Mouse (Mus musculus): ENCODE data around the gene Dazap1. TPM values are rescaled to one million over a fixed set of nuclear protein-coding genes. Genes with fewer than 3 reads are reported as not detected.

Gene Dazap1
- polyA plus RNA-seq (2014; fragmentation: Illumina TruSeq; extraction: RNeasy Lipid Tissue Mini Kit (QIAGEN cat#74804); ENCODE audit: low read depth, low replicate concordance): 85.8 TPM

DNA sequence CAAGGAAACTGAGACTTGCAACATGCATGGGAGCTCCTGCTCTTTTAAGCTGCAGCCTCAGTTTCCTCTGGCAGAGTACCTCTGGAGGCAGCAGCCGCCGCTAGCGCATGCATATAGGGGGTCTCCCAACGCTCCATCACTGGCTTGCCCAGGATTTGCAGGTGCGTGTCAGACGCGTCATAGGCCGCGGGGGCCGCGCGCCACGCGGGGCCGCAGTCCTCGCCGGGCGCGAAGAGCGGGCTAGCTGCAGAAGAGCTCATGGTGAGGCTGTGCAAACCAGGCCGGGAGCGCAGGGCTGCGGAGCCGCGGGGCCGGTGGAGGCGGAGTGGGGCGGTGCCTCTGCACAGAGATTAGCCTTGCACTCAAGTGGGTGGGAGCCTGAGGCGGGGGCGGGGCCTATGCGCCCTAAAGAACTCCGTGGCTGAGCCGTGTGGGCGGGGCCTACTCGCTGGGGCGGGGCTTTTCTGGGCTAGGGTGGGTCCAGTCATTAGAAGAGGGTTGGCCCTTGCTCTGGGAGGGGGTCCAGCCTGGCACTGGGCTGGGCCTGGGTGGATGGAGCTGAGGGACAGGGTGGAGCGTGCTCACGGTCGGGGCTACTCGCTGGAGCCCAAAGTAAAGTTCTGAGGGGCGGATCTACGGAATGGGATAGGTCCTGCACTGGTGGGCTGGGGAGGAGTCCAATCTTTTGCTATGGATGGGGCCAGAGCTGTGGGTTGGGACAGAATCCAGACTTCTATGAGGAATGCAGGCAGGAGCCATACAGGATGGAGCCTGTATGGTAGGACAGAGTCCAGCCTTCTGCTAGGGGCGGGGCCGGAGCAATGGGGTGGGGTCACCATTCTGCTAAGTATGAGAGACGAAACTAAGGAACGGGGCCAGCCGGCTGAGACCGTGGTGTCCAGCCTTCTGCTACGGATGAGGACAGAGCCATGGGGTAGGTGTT, at the start of gene Dazap1, which contains the start of gene Gamt:
Gene Dazap1, plus strand, starts transcription at position 845 of the 943 bp plus-strand sequence.
Gene Gamt, minus strand, starts transcription at position 371 of the 943 bp plus-strand sequence.

DNA sequence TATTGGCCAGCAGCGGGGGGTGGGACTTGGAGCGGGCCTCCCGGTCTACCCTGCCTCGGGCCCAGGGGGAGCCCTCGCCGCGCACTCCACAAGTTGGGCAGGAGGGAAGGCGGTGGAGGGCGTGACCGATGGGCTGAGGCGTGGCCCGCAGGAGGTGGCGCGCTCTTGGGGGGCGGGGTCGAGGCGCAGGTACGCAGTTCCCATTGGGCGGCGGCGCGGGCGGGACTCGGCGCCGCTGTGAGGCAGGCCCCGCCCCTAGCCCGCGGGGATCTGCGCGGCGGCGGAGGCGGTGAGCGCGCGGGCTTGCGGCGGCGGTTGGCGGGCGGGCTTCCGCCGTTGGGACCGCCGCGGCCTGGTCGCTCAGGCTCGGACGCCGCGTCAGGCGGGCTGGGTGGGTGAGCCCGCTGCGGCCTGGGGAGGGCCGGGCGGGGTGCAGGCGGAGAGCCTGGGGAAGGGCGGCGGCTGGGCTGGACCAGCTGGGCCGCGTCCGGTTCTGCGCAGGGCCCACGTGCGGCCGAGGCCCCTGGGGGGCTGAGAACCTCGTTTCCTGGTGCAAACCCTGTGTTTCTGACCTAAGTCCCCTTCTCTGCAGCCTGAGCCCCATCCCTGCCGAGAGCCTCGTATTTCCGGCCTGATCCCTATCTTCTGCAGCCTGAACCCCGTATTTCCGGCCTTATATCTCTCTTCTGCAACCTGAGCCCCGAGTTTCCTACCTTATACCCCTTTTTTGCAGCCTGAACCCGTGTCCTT, 34.7 kb upstream of the Dazap1 start, which contains the start of gene Mum1:
Gene Mum1, plus strand, starts transcription at position 19 of the 750 bp plus-strand sequence.

DNA sequence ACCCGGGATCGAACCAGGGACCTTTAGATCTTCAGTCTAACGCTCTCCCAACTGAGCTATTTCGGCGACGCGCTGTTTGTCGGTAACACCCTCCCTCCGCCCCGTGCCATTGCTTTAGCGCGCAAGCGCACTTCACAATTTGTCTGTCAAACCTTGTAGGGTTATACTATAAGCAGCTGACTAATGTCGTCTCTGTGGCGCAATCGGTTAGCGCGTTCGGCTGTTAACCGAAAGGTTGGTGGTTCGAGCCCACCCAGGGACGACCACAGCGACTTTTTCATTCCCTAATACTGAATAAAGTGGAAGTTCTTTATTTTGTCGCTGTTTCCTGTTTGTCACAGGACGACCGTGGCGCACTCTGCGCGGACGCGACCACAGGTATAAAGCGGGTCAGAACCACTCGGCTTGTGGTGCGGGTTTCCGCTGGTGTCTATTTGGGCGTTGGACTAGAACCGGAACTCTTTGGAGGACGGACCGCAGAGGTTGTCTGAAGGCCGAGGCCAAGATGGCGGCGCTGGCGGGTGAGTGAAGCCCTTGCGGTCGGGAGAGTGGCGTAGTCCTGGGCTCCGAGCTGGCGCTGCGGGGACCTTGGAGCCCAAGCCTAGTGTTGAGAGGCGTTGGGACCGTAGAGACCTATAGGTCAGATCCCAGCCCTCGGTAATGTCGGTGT, 12.2 kb upstream of the Dazap1 start, which contains the start of gene Ndufs7:
Gene Ndufs7, plus strand, starts transcription at position 151 of the 670 bp plus-strand sequence.

DNA sequence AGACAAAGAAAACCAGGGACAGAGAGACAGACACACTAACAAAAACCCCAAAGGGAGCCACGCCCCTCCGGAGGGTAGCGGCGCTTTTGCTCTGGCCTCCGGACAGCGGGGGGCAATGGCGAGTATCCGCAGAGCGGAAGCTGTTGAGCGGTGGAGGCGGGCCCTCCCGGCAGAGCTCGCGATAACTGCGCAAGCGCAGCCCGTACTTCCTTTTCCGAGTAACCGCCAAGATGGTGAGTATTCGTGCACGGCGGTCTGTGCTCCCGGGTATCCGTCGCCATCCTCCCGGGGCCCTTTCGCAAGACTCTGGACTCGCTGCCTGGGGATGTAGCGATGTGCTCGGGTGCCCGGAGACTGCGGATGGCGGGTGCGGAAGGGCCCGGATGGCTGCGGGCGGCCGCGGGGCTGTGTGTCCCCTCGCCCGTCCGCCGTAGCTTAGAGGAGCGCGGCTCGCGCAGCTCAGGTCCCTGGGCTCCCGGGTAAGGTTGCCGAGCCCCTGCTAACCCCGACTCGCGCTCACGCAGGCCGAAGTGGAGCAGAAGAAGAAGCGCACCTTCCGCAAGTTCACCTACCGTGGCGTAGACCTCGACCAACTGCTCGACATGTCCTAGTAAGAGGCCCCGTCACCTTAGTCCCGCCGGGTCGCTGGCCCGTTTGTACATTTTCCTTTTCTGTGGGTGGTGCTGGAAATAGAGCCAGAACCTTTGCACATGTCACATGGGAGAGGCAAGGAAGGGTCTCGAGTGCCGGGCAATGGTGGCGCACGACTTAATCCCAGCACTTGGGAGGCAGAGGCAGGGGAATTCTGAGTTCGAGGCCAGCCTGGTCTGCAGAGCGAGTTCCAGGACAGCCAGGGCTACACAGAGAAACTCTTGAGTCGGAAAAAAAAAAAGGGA, 31.2 kb downstream of the Dazap1 start, which contains the start of gene Rps15:
Gene Rps15, plus strand, starts transcription at position 203 of the 896 bp plus-strand sequence.

DNA sequence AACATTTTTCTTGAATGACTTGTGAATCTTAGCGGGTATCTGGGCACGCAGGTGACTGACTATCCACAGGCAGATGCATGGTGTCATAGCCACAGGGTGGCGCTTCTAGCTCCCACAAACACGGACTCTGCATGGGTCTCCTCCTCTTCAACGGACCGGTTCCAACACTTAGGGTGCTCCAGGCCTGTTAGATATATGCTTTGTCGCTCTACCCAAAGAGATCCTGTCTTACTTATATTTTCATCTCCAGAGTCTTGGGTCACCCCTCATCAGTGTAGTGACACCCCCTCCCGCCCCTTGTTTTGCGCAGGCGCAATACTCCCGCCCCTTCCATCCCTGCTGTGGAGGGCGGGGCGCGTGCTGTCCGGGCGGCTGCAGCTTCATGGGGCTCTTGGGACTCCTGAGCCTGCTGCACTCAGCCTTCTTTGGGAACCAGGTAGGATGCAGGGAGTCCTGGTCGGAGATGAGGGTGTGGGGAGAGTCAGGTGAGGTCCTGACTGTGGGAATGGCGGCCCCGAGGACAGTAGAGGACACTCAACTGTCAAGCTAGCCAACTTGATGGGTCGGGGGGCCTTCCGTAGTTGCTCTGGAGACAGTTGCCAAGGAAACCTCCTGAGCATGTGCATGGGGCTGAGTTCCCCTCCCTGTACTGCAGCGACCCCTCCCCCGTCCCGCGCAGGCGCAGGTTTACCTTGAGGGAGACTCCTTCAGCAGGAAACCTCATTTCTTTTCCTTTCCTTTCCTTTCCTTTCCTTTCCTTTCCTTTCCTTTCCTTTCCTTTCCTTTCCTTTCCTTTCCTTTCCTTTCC, 34.5 kb downstream of the Dazap1 start, which contains the start of gene Apc2:
Gene Apc2, plus strand, starts transcription at position 360 of the 808 bp plus-strand sequence.

DNA sequence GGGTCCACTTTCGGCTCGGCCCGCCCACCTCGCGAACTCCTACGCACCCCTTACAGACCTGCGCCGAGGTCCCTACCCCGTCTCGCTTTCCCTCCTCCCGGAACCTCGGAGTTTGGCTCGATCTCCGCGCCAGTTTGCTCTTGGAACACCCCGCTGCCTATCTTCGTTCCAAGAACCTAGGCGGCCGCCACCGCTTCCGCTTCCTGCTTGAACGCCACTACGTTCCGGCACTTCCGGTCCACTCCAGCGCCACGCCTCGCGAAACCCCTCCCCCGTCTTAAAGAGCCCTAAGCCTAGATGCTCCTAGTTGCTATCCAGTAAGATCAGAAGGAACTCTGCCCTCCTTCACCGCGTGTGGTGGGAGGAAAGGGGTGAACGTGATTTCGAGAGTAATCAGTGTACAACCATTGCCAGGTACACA, 59.1 kb downstream of the Dazap1 start, which contains the start of gene 2310011J03Rik:
Gene 2310011J03Rik, minus strand, starts transcription at position 198 of the 421 bp plus-strand sequence.

DNA sequence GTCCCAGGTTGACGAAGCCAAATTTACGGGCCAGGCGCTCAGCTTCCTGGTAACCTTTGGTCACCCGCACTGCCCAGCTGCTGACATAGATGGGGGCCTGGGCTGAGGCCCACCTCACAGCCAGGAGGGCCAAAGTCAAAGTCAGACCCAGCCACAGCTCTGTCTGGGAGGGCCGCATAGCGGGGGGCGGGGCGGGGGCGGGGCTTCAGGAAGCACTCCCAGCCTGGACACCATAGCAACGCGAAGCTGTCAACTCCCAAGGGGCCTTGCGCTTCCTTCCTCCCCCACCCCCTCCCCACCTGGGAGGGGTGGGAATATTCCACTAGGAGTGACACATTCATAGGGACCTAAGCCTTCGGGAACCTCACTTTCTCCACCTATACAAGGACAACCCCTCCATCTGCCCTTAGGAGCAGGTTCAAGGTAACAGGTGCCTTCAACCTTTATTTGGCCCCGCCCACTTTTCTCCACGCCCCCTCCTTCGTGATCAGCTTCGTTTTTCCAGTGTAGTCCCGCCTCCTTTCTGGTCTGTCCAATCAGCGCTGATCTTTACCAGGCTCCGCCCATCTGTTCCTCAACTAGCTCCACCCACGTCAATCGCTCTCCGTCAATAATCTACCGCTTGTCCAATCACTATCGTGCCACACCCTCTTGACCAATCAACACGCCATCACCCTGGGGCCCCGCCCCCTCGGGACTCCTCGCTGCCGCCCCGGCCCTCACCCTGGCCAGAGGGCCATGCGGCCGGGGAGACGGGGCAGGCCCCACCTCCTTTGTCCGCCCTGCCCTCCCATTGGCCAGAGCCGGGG, 68.2 kb downstream of the Dazap1 start, which contains the start of the genes Pcsk4 and Reep6:
Gene Pcsk4, minus strand, starts transcription at position 226 of the 809 bp plus-strand sequence.
Gene Reep6, plus strand, starts transcription at position 681 of the 809 bp plus-strand sequence.

Other genes starting within 250 kb of the Dazap1 start
- 13.2 TPM for gene Arhgap45, start 244.8 kb upstream of the Dazap1 start, polyA plus RNA-seq (2014; fragmentation: Illumina TruSeq; extraction: RNeasy Lipid Tissue Mini Kit (QIAGEN cat#74804); ENCODE audit: low read depth, low replicate concordance)
- 65.7 TPM for gene Polr2e, start 221.7 kb upstream of the Dazap1 start, polyA plus RNA-seq (2014; fragmentation: Illumina TruSeq; extraction: RNeasy Lipid Tissue Mini Kit (QIAGEN cat#74804); ENCODE audit: low read depth, low replicate concordance)
- 681 TPM for gene Gpx4, start 214.3 kb upstream of the Dazap1 start, polyA plus RNA-seq (2014; fragmentation: Illumina TruSeq; extraction: RNeasy Lipid Tissue Mini Kit (QIAGEN cat#74804); ENCODE audit: low read depth, low replicate concordance)
- gene Sbno2, start 155.9 kb upstream of the Dazap1 start, polyA plus RNA-seq (2014; fragmentation: Illumina TruSeq; extraction: RNeasy Lipid Tissue Mini Kit (QIAGEN cat#74804); ENCODE audit: low read depth, low replicate concordance): 17.9 TPM
- gene Stk11, start 145.7 kb upstream of the Dazap1 start, polyA plus RNA-seq (2014; fragmentation: Illumina TruSeq; extraction: RNeasy Lipid Tissue Mini Kit (QIAGEN cat#74804); ENCODE audit: low read depth, low replicate concordance): 82.1 TPM
- 268 TPM for gene Atp5d, start 122.9 kb upstream of the Dazap1 start, polyA plus RNA-seq (2014; fragmentation: Illumina TruSeq; extraction: RNeasy Lipid Tissue Mini Kit (QIAGEN cat#74804); ENCODE audit: low read depth, low replicate concordance)
- 29.3 TPM for gene Cbarp, start 120.7 kb upstream of the Dazap1 start, polyA plus RNA-seq (2014; fragmentation: Illumina TruSeq; extraction: RNeasy Lipid Tissue Mini Kit (QIAGEN cat#74804); ENCODE audit: low read depth, low replicate concordance)
- gene Midn, start 113.2 kb upstream of the Dazap1 start, polyA plus RNA-seq (2014; fragmentation: Illumina TruSeq; extraction: RNeasy Lipid Tissue Mini Kit (QIAGEN cat#74804); ENCODE audit: low read depth, low replicate concordance): 28.1 TPM
- 219 TPM for gene Cirbp, start 95.5 kb upstream of the Dazap1 start, polyA plus RNA-seq (2014; fragmentation: Illumina TruSeq; extraction: RNeasy Lipid Tissue Mini Kit (QIAGEN cat#74804); ENCODE audit: low read depth, low replicate concordance)
- 19.9 TPM for gene 1600002K03Rik, start 88.5 kb upstream of the Dazap1 start, polyA plus RNA-seq (2014; fragmentation: Illumina TruSeq; extraction: RNeasy Lipid Tissue Mini Kit (QIAGEN cat#74804); ENCODE audit: low read depth, low replicate concordance)
- gene Efna2, start 82.0 kb upstream of the Dazap1 start, polyA plus RNA-seq (2014; fragmentation: Illumina TruSeq; extraction: RNeasy Lipid Tissue Mini Kit (QIAGEN cat#74804); ENCODE audit: low read depth, low replicate concordance): 1.4 TPM
- gene Mum1, start 35.1 kb upstream of the Dazap1 start, polyA plus RNA-seq (2014; fragmentation: Illumina TruSeq; extraction: RNeasy Lipid Tissue Mini Kit (QIAGEN cat#74804); ENCODE audit: low read depth, low replicate concordance): 56.7 TPM
- 123 TPM for gene Ndufs7, start 12.4 kb upstream of the Dazap1 start, polyA plus RNA-seq (2014; fragmentation: Illumina TruSeq; extraction: RNeasy Lipid Tissue Mini Kit (QIAGEN cat#74804); ENCODE audit: low read depth, low replicate concordance)
- 196 TPM for gene Gamt, start 474 bp upstream of the Dazap1 start, polyA plus RNA-seq (2014; fragmentation: Illumina TruSeq; extraction: RNeasy Lipid Tissue Mini Kit (QIAGEN cat#74804); ENCODE audit: low read depth, low replicate concordance)
- 1,679 TPM for gene Rps15, start 31.0 kb downstream of the Dazap1 start, polyA plus RNA-seq (2014; fragmentation: Illumina TruSeq; extraction: RNeasy Lipid Tissue Mini Kit (QIAGEN cat#74804); ENCODE audit: low read depth, low replicate concordance)
- 0.71 TPM for gene Apc2, start 34.5 kb downstream of the Dazap1 start, polyA plus RNA-seq (2014; fragmentation: Illumina TruSeq; extraction: RNeasy Lipid Tissue Mini Kit (QIAGEN cat#74804); ENCODE audit: low read depth, low replicate concordance)
- gene 2310011J03Rik, start 59.1 kb downstream of the Dazap1 start, polyA plus RNA-seq (2014; fragmentation: Illumina TruSeq; extraction: RNeasy Lipid Tissue Mini Kit (QIAGEN cat#74804); ENCODE audit: low read depth, low replicate concordance): 32.7 TPM
- 5.3 TPM for gene Pcsk4, start 68.0 kb downstream of the Dazap1 start, polyA plus RNA-seq (2014; fragmentation: Illumina TruSeq; extraction: RNeasy Lipid Tissue Mini Kit (QIAGEN cat#74804); ENCODE audit: low read depth, low replicate concordance)
- gene Reep6, start 68.5 kb downstream of the Dazap1 start, polyA plus RNA-seq (2014; fragmentation: Illumina TruSeq; extraction: RNeasy Lipid Tissue Mini Kit (QIAGEN cat#74804); ENCODE audit: low read depth, low replicate concordance): 55.6 TPM
- 9.4 TPM for gene Adamtsl5, start 86.9 kb downstream of the Dazap1 start, polyA plus RNA-seq (2014; fragmentation: Illumina TruSeq; extraction: RNeasy Lipid Tissue Mini Kit (QIAGEN cat#74804); ENCODE audit: low read depth, low replicate concordance)
- gene Plk5, start 95.0 kb downstream of the Dazap1 start, polyA plus RNA-seq (2014; fragmentation: Illumina TruSeq; extraction: RNeasy Lipid Tissue Mini Kit (QIAGEN cat#74804); ENCODE audit: low read depth, low replicate concordance): 0.34 TPM
- 14.4 TPM for gene Mex3d, start 126.2 kb downstream of the Dazap1 start, polyA plus RNA-seq (2014; fragmentation: Illumina TruSeq; extraction: RNeasy Lipid Tissue Mini Kit (QIAGEN cat#74804); ENCODE audit: low read depth, low replicate concordance)
- gene Mbd3, start 138.1 kb downstream of the Dazap1 start, polyA plus RNA-seq (2014; fragmentation: Illumina TruSeq; extraction: RNeasy Lipid Tissue Mini Kit (QIAGEN cat#74804); ENCODE audit: low read depth, low replicate concordance): 113 TPM
- 470 TPM for gene Uqcr11, start 145.3 kb downstream of the Dazap1 start, polyA plus RNA-seq (2014; fragmentation: Illumina TruSeq; extraction: RNeasy Lipid Tissue Mini Kit (QIAGEN cat#74804); ENCODE audit: low read depth, low replicate concordance)
- 33.4 TPM for gene Tcf3, start 172.2 kb downstream of the Dazap1 start, polyA plus RNA-seq (2014; fragmentation: Illumina TruSeq; extraction: RNeasy Lipid Tissue Mini Kit (QIAGEN cat#74804); ENCODE audit: low read depth, low replicate concordance)
- not detected for gene Onecut3, start 233.3 kb downstream of the Dazap1 start, polyA plus RNA-seq (2014; fragmentation: Illumina TruSeq; extraction: RNeasy Lipid Tissue Mini Kit (QIAGEN cat#74804); ENCODE audit: low read depth, low replicate concordance)